Mouse (Mus musculus): ENCODE measurements around the gene Gm9936. TPM values are rescaled to one million over a fixed set of nuclear protein-coding genes. Genes with fewer than 3 reads are reported as not detected.

The Gm9936 gene
- polyA plus RNA-seq (2012; rRNA removed; ENCODE audit: low replicate concordance): 0.09 TPM in 1 of 2 replicates, not detected in the other

GRCm38 (mm10) chr5:114858582-114858981 is at the start of gene Gm9936:
Gene Gm9936, minus strand, starts transcription at chr5:114858682.

GRCm38 (mm10) chr5:114896688-114897373 is 38.3 kb upstream of the Gm9936 start, which contains the start of gene Oasl2:
Gene Oasl2, plus strand, starts transcription at chr5:114896936.

DNA sequence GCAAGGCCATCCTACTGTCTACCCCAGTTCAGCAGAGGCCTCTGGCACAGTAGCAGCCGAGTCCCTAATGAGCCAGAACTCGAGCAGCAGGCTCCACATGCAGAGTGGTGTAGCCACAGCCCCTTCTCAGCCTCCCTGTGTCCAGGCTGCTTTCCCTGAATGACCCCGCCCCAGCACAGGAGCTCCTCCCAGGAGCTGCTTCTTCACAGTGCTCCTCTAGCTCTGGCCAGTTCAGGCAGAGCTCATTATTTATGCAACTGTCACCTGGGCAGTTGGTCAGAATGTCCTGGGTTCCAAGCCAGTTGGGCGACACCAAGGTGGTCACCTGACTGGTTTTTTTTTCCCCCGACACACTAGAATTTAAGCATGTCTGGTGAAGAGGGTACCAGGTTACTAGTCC is 5.1 kb downstream of the Gm9936 start, which contains the start of gene 4930519G04Rik:
Gene 4930519G04Rik, plus strand, starts transcription at position 301 of the 400 bp plus-strand sequence.

DNA sequence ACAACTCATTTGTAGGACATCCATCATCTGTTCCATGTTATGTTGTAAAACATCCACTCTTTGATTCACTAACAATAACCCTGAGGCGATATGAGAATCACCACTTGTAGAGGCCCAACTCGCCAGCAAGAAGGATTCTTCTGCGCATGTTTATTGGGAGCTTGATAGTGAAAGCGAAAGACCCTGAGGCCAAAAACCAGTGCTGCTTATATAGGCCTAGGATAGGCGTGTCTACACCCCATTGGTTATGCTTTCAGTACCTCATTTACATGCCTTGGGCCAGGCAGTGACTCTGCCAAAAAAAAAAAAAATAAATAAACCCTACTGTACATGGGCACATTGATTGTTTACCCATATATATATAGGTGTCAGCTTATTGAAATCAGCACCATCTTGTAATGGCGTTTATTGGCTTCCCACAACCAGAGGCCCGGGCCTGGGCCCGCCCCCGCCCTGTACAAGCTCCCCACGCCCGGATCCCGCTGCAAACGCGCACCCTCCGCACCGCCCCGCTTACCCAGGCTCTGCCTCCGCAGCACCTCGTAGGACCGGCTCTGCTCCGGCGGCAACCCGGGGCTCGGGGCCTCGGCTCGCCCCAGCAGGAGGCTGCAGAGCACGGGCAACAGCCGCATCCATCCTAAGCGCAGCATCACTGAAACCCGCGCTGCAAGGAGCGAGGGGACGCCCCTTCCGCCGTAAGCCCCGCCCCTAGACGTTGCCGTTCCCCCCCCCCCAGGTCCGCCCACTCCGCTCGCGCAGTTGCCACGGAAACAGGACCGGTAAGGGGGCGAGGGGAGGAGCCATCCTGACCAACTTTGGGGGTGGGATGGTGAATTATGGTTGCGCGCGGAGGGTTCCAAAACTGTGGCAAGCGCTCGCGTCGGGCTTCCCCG is 35.4 kb downstream of the Gm9936 start, which contains the start of gene 1500011B03Rik:
Gene 1500011B03Rik, minus strand, starts transcription at position 673 of the 893 bp plus-strand sequence.

Other genes with a start within 250 kb of the Gm9936 start
- gene Trpv4, start 200.3 kb downstream of the Gm9936 start, polyA plus RNA-seq (2012; rRNA removed; ENCODE audit: low replicate concordance): 17.5 and 22.4 TPM in 2 replicates
- gene Gltp, start 167.7 kb downstream of the Gm9936 start, polyA plus RNA-seq (2012; rRNA removed; ENCODE audit: low replicate concordance): 114 and 148 TPM in 2 replicates
- 12.5 and 20.2 TPM in 2 replicates for gene Tchp, start 150.9 kb downstream of the Gm9936 start, polyA plus RNA-seq (2012; rRNA removed; ENCODE audit: low replicate concordance)
- 56.3 and 68.3 TPM in 2 replicates for gene Ankrd13a, start 84.0 kb downstream of the Gm9936 start, polyA plus RNA-seq (2012; rRNA removed; ENCODE audit: low replicate concordance)
- gene Git2, start 83.2 kb downstream of the Gm9936 start, polyA plus RNA-seq (2012; rRNA removed; ENCODE audit: low replicate concordance): 61.9 and 72.9 TPM in 2 replicates
- 27.1 and 30.7 TPM in 2 replicates for gene 1500011B03Rik, start 35.2 kb downstream of the Gm9936 start, polyA plus RNA-seq (2012; rRNA removed; ENCODE audit: low replicate concordance)
- gene 4930519G04Rik, start 5.0 kb downstream of the Gm9936 start, polyA plus RNA-seq (2012; rRNA removed; ENCODE audit: low replicate concordance): not detected in 2 replicates
- gene Oasl2, start 38.3 kb upstream of the Gm9936 start, polyA plus RNA-seq (2012; rRNA removed; ENCODE audit: low replicate concordance): 21.5 and 41.6 TPM in 2 replicates
- gene Oasl1, start 64.6 kb upstream of the Gm9936 start, polyA plus RNA-seq (2012; rRNA removed; ENCODE audit: low replicate concordance): 6.8 and 11.6 TPM in 2 replicates
- gene 2210016L21Rik, start 83.5 kb upstream of the Gm9936 start, polyA plus RNA-seq (2012; rRNA removed; ENCODE audit: low replicate concordance): 16.4 and 30.7 TPM in 2 replicates
- gene Hnf1a, start 112.4 kb upstream of the Gm9936 start, polyA plus RNA-seq (2012; rRNA removed; ENCODE audit: low replicate concordance): 0.10 TPM in 1 of 2 replicates, not detected in the other
- gene Sppl3, start 152.5 kb upstream of the Gm9936 start, polyA plus RNA-seq (2012; rRNA removed; ENCODE audit: low replicate concordance): 57.6 and 93.3 TPM in 2 replicates
- gene Gm10401, start 239.6 kb upstream of the Gm9936 start, polyA plus RNA-seq (2012; rRNA removed; ENCODE audit: low replicate concordance): 0.49 TPM in 1 of 2 replicates, not detected in the other